Mouse (Mus musculus): Measurements from ENCODE around the gene Cggbp1.
A peak's percentile ranks its signal among the peaks of the same experiment; 100 is the strongest.

- TF ChIP-seq POLR2A (IDR thresholded peaks at IDR 0.05; ENCODE audit: extremely low read depth, insufficient read depth, low read length), result no peak
- TF ChIP-seq CTCF (IDR thresholded peaks at IDR 0.05; ENCODE audit: low read depth, low read length), result 0 out of 2 replicates have a peak, but pooled peaks have one; percentile 1
Observed at GRCm38 (mm10) chr16:64878611-64879132, 26.9 kb downstream of the Cggbp1 start.

Measured in liver, adult 2 months (tissue).